Mouse (Mus musculus) testis, adult 2 months (tissue): ENCODE measurements at regions not wholly inside any gene's neighbourhood (a gene's known extent, or its start where the extent isn't known, plus 50 kb on each side); places are given as distances from the start of the nearest gene placed in this dataset.

Experiments
- CTCF ChIP-seq: fragments of 200-500 bp; IDR thresholded peaks from 2 replicates; pipeline ENCODE4 v1.5.1; 2012; ENCODE audit warnings: low read depth, mild to moderate bottlenecking, inconsistent platforms, low read length, moderate library complexity; ENCODE audit not compliant: control insufficient read depth, insufficient read depth, insufficient replicate concordance
- POLR2A ChIP-seq: fragments of 200-500 bp; IDR thresholded peaks from 2 replicates; pipeline ENCODE4 v1.6.1; 2012; ENCODE audit warnings: low read depth, mild to moderate bottlenecking, inconsistent platforms, low read length, moderate library complexity; ENCODE audit not compliant: control insufficient read depth

DNA sequence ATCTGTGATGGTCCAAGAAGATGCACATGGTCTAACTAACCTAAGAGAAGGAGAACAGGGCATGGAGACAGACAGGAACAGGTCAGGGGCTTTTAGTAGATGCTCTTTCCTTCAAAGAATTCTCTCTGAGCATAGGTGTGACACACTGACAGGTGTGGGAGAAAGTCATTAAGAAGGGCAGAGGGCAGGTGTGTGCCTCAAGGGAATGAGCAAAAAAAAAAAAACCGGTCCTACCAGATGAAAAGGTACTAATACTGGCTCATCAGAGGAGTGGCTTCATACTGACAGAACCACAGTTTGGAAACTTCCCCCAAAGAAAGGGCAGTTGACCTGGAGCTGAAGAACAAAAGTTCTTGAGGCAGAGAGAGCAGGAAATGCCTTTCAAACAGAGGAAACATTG is 105.3 kb upstream of the Stx16 start:
- TF ChIP-seq CTCF (no peak), POLR2A (no peak)
